Mouse (Mus musculus) B cell, adult 2 months (primary cell): ENCODE data around the gene Eif3g.

Source experiments
- DNase-seq, 2 experiments: peaks; one replicate each; pipeline ENCODE4 v3.0.0; 2022

The Eif3g gene

GRCm38 (mm10) chr9:20888386-20888765 is 10.0 kb downstream of the Eif3g start:
- peak in 1 of 2 experiments; percentile 21 for DNase-seq

- peak; percentile 90 to 91 for DNase-seq
Measured at GRCm38 (mm10) chr9:20887704-20888385, 10.6 kb downstream of the Eif3g start, which contains the start of gene Ppan. Gene Ppan (plus strand): TSS chr9:20888175.

GRCm38 (mm10) chr9:20887191-20887590 is 11.2 kb downstream of the Eif3g start:
- DNase-seq, result no peak

GRCm38 (mm10) chr9:20886563-20886962 is 11.9 kb downstream of the Eif3g start:
- DNase-seq, result no peak

- no peak for DNase-seq
Measured at GRCm38 (mm10) chr9:20879097-20879792, 19.2 kb downstream of the Eif3g start, which contains the start of gene Angptl6. Gene Angptl6 (minus strand): TSS chr9:20879727.

- no peak for DNase-seq
Measured at GRCm38 (mm10) chr9:20878710-20879065, 19.7 kb downstream of the Eif3g start.

- DNase-seq, result peak; percentile 98 to 99
Measured at GRCm38 (mm10) chr9:20878041-20878709, 20.2 kb downstream of the Eif3g start.

GRCm38 (mm10) chr9:20877118-20878040 is 21.0 kb downstream of the Eif3g start:
- no peak for DNase-seq

GRCm38 (mm10) chr9:20876318-20877117 is 21.9 kb downstream of the Eif3g start:
- DNase-seq, result no peak

- no peak for DNase-seq
Measured at GRCm38 (mm10) chr9:20875021-20875790, 23.2 kb downstream of the Eif3g start.

- no peak for DNase-seq
Measured at GRCm38 (mm10) chr9:20873521-20873920, 24.9 kb downstream of the Eif3g start.

GRCm38 (mm10) chr9:20872991-20873390 is 25.4 kb downstream of the Eif3g start:
- no peak for DNase-seq

- DNase-seq, result no peak
Measured at GRCm38 (mm10) chr9:20870211-20871173, 27.9 kb downstream of the Eif3g start.

GRCm38 (mm10) chr9:20869246-20869645 is 29.2 kb downstream of the Eif3g start:
- peak; percentile 43 to 50 for DNase-seq

GRCm38 (mm10) chr9:20868448-20869001 is 29.9 kb downstream of the Eif3g start, which contains the start of gene A230050P20Rik:
Gene A230050P20Rik (plus strand): TSS chr9:20868642.
- DNase-seq, result peak; percentile 71 to 72

GRCm38 (mm10) chr9:20866879-20867278 is 31.5 kb downstream of the Eif3g start:
- DNase-seq, result no peak

- no peak for DNase-seq
Measured at GRCm38 (mm10) chr9:20862225-20862624, 36.2 kb downstream of the Eif3g start.

GRCm38 (mm10) chr9:20861821-20862220 is 36.6 kb downstream of the Eif3g start:
- DNase-seq, result peak; percentile 52 to 54

GRCm38 (mm10) chr9:20859926-20860325 is 38.5 kb downstream of the Eif3g start:
- DNase-seq, result no peak
